Mouse (Mus musculus) gastrocnemius, postnatal 36 days (tissue): ENCODE measurements around the gene Smim6. TPM values are rescaled to one million over a fixed set of nuclear protein-coding genes. Genes with fewer than 3 reads are reported as not detected.

Experiments
- DNase-seq, 2 experiments: peaks; one replicate each; pipeline ENCODE4 v3.0.0; 2022
- intact Hi-C: fragments of 180-260 bp; cut with DNase I; formaldehyde crosslinking; loops from one replicate; pipeline ENCODE4 v1.15.1; 2025
- total RNA-seq, 2 experiments: library from RNA; stranded (reverse); gene quantifications; 2 replicates each; pipeline ENCODE4 v1.2.3; 2021

Smim6 gene
- total RNA-seq, 2 experiments from 2014 or later = not detected

DNA sequence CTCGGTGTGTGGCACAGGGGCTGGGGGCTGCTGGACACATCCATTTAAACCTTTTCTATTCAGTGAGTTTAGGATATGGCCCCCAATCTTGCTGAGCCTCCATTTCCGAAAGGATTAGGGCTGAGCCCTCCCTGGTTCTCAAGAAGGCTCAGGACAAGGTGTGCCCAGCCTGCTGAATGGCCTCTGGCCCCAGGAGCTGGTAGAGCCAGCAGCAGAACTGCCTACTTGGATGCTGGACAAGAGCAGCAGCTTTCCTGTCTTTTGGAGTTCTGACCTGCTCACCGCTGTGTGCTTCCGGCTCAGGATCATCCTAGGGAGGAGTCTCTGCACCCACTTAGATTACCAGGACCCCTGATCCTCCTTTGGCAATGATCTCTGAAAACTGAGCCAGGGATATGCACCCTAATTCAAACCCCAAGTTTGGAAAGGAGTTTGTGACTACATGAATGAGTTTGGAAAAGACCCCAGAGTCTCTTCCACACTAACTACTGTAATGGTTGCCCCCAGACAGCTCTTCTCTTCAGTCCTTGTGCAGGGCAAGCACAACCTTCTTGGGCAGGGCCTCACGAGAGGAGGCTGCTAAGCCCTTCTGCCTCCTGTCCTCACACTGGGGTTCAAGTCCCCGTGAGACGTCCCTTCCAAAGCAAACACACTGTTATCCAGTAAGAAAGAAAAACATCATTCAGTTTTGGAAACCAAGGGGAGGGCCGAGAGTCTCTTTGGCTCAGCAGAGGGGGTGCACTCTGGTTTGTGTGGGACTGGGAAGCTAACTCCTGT lies 11.1 kb upstream of the Smim6 start:
- DNase-seq = no peak
- intact Hi-C loops = no loop called here

DNA sequence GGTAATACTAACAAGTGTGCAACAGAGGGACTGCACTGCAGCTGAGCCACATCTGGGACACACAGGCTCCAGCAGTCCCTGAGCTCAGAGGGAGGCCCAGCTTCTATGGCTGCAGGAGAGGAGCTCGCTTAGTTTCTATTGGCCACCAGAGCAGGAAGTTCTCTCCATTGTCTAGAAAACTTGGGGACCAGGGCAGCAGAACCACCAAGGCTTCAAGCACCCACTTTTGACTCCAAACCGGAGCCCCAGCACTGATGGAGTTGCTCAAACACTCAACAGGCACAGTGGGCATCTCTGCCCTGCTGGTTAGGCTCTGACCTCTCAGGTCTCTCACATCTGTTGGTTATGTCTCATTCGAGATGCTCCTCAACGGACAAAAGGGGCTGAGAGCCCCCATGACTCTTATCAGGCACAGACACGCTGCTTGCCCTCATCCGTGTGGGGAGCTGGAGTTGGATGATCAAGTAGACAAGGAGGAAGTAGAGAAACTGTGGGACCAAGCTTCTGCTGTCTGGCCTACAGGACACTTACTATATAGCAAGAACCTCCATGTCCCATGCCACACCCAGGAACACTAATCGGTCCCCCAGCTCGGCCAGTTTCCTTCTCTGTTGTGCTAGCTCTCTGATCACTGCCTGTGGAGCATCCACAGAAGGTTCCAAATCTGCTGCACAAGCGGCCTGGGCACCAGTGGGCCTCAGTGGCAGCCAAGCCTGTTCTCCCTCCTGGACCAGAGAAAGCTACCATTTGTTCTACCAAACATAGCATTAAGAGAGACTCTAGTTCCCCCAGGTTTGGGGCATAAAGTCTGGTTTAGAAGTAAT lies 10.3 kb upstream of the Smim6 start:
- DNase-seq = no peak
- intact Hi-C loops = no loop called here

DNA sequence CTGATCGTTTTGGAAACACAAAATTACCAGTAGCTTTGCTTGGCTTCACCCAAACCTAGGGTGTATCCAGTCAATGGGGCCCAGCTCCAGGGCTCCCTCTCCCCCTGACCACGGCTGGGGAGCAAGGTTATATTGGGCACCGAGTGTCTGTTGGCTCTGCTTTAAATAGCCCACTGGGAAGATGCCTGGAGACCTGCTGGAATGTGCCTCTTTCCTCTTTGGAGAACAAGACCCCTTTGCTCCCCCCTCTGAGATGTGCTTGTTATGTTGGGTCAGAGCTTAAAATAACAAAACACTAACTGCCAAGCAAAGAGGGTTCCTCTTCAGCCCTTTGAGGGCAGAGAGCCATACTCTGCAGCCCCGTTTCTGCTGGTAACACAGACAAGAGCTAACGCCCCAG lies 9.6 kb upstream of the Smim6 start:
- intact Hi-C loops = no loop called here
- no peak for DNase-seq

DNA sequence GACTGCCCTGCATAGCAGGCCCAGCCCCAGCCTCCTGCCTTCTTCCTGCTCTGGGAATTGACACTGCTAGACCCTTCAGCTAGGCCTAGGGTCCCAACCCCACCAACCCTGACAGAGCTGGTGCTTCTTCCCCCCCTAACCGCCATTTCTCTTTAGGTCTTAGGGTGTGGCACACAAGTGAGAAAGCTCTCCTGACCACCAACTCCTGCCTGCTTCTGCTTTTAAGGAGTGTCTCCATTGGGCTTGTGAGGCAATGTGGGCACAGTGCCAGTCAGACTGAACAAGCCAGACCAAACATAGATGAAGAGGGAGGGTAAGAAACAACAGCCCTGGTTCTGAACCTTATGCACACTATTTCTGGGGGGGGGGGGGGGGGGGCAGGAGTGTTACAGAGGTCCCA lies 9.0 kb upstream of the Smim6 start:
- DNase-seq = no peak

DNA sequence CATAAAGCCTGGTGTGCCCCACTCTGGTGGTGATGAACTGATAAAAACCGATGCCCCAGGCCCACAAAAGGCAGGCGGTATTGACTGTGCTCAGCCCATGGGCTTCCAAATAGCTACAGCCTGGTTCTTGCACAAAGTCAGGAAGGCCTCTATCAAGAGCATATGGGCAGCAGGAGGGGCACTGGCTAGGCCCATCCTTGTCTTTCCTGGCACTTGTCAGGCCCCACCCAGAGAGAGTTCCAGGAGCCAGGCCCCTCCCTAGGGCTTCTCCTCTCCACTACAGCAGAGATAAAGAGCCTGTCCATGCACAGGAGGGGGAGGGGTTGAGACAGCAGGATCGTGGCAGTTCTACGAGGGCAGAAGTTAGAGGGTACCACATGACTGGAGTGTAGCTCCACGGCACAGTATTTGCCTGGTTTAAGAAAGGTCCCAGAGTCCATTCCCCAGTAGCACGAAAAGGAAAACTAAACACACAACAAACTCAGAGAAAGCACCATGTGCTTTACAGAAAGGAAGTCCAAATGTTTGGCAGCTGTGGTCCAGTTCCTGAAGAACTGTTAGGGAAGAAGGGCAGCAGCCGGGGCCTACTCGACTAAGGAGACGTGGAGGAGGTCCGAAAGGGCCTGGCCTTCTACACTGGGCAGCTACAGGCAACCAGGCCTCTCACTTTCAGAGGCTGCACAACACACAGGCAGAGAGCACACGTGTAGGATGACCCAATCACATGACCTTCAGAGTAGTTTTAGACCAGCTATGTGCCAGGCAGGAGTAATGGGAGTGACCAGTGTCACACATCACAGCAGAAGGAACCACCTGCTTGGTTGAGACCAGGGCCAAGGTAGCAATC lies 8.2 kb upstream of the Smim6 start:
- DNase-seq = no peak
- intact Hi-C loops = no loop called here

More for the DNA sequence above, 9.0 kb upstream of the Smim6 start:
- intact Hi-C loops = no loop called here

DNA sequence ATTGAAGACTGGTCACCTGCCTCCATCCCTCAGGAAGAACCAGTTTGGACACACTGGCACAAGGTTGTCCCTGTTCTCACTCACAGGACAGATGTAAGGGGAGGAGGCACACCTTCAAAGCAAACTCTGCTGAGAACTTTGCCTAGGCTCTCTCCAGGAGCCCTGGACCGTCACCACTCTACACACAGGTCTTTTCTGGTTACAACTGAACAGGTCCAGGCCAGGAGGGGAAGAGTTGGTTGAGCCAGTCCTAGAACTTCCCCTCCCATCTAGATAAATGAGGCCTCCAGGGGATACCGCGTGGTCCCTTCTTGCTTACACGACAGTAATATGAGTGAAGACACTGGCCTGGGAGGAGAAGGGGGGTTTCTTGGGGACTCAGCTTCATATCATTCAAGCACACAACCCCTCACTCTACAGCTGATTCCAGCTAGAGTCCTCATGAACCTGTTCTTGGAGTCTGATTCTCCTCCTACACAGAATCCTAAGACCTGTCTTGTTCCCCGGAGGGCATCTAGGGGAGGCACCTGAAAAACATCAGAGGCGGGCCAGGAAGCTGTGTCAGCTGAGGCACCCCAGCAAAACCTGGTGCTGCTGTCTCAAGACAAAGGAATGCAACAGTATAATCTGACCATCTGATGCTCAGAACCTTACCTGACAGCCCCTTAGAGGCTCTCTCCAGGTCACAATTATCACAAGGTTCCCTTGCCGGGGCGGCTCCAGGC lies 7.4 kb upstream of the Smim6 start:
- no peak for DNase-seq
- intact Hi-C loops = no loop called here

DNA sequence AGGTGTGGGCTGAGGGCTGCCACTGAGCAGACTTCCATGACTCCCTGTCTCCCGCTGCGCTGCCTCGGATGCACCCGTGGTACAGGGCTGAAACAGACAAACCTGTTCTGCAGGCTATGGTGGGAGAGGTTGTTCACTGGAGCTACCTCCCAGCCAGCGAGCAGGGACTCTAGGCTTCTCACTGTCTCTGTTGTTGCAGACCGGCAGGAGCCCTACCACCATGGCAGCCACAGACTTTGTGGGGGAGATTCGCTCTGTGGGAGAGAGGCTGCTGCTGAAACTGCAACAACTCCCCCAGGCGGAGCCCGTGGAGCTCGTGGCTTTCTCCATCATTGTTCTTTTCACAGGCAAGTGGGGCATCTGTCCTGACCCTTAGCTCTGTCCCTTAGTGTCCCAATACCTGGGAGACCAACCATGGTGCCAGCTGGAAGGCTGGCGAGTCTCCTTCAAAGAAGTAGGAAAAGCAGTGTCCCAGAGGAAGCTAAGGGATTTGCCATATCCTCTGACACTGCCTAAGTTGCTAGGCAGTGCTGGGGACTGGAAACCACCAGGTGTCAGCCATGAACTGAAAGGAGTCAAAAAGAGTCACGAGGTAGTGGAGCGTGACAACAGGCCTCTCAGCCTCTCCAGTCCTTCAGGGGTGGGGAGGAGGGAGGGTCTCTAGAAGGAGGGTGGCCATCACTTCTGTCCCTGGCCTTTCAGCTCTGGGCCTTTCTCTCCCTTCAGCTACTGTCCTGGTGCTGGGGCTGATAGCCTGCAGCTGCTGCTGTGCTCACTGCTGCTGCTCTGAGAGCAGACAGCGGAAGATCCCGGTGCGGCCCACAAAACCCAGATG lies 6.6 kb upstream of the Smim6 start:
- intact Hi-C loops = no loop called here

DNA sequence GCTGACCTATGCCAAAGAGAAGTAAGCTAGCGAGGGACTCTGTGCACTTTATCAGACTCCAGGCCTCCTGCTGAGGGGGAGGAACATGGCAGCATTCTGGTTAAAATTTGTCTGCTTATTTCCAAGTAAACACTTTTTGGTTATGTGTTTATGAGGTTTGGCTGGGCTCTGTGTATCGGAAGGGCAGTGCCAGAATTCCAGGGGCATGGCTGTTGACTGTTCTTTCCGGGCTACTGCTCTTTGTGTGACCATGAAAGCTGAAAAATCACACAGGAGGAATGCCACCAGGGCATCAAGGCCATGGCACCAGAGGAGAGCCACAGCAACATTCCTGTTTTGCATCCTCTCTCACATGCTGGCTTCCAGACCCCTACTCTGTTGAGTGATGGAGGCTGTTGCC lies 5.7 kb upstream of the Smim6 start:
- intact Hi-C loops = no loop called here
- no peak for DNase-seq

More for the DNA sequence above, 6.6 kb upstream of the Smim6 start:
- no peak for DNase-seq

DNA sequence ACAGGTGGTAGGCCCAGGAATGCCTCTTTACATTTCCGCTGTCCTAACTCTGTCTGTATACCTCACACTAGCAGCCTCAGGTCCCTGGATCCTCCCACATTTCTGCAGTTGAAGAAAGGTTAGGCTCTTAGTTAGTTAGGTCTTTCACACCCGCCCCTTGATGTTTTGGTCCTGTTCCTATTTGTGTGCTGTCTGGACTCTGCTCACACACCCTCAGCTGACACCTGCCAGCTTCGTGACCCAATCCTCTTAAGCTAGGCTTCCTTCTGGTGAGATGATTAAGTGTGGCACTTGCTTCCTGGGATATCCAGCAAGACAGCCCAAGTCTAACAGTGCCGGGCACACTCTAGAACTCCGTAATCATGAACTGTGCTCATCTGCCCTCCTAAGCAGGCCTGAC lies 5.3 kb upstream of the Smim6 start:
- intact Hi-C loops = no loop called here
- no peak for DNase-seq

DNA sequence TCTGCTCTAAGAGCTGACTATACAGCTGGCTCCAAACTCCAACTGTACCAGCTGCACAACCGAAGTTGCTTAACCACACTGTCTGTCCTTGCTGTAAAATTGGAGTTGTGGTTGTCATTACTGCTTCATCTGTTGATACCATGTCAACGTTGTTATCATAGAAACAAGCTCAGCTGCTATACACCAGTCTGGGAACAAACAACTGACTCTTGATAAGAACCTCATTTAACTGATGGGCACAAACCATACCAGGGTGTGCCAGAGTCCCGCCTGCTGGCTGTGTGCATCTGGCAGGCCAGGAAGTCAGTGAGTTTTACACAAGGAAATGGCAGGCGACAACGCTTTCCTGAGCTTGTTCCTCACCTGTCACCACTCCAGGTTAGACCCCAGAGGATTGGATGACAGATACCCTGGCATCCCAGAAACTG lies 669 bp upstream of the Smim6 start:
- intact Hi-C loops = no loop called here
- no peak for DNase-seq

DNA sequence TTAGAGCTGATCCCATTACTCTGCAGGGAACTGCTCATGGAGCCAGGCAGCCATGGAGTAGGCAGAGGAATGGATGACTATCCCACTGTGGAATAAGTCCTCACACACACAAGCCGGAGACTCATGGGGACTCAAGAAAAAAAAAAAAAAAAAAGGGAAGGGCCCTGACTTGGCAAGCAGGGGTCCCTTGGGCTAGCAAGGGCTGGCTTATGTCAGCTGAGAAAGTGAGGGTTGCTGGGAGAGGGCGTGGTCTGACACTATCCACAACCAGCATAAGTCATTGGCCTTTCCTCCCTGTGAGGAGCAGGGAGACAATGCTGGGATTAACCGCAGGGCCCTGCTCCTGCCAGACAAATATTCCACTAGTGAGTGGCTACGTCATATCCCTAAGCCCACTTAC lies 4.8 kb downstream of the Smim6 start:
- DNase-seq = no peak
- intact Hi-C loops = no loop called here

DNA sequence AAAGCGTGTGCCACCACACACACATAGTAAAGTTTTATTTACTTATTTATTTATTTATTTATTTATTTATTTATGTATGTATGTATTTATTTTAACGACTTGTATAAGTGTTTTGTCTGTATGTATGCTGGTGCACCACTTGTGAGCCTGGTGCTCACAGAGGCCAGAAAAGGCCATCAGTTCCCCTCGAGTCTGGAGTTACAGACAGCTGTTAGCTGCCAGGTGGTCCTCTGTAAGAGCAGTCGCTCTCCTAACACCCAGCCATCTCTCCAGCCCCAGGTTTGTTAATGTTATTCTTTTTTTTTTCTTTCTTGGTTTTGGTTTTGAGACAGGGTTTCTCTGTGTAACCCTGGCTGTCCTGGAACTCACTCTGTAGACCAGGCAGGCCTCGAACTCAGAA lies 6.8 kb downstream of the Smim6 start:
- intact Hi-C loops = no loop called here
- DNase-seq = no peak

DNA sequence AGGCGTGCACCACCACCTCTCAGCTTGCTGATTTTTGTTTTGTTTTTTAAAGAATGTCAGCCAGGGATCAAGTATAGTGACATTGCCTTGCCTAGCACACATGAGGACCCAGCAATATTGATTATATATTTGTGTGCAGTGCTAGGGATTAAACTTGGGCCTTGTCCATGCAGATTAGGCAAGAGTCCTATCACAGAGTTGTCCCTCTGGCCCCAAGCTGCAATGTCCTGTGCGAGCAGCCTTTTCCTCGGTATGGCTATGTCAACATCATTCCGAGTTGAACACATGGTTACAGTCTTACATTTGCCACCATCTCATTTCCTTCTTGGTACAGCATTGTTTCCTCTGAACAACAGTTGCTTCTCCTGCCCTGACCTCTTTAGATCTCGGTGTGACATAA lies 7.3 kb downstream of the Smim6 start:
- intact Hi-C loops = no loop called here
- DNase-seq = no peak

DNA sequence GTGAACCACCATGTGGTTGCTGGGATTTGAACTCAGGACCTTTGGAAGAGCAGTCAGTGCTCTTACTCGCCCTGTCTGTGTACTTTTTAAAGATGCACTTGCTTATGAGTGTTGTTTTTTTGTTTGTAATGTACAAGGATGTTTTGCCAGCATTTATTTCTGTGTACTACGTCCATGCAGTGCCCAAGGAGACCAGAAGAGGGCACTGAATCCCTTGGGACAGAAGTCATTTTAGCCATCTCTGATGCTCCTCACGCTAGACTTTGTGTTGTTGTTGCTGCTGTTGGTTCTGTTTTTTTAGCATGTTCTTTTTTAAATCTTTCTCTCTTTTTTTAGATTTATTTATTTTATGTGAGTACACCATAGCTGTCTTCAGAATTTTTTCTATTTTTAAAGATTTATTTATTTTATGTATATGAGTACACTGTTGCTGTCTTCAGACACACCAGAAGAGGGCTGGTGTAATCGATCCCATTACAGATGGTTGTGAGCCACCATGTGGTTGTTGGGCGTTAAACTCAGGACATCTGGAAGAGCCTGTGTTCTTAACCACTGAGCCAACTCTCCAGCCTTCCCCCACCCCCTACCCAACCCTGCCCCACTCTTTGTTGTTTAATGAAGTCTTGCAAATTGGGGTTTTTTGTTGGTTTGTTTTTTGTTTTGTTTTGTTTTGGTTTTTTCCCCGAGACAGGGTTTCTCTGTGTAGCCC lies 8.4 kb downstream of the Smim6 start:
- intact Hi-C loops = no loop called here
- no peak for DNase-seq

DNA sequence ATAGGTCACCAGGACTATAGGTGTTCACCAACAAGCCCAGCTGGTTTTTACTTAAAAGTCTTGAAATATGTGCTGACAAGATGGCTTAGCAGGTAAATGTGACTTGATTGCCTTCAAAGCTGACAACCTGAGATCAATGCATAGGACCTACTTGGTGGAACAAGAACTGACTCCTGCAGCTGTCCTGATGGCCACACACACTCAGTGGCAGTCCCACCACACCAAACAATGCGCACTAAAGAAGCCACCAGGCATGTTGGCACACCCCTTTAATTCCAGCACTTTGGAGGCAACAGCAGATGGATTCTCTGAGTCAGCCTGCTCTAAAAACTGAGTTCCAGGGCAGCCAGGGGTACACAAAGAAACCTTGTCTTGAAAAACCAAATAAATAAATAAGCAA lies 10.2 kb downstream of the Smim6 start:
- intact Hi-C loops = no loop called here
- no peak for DNase-seq

DNA sequence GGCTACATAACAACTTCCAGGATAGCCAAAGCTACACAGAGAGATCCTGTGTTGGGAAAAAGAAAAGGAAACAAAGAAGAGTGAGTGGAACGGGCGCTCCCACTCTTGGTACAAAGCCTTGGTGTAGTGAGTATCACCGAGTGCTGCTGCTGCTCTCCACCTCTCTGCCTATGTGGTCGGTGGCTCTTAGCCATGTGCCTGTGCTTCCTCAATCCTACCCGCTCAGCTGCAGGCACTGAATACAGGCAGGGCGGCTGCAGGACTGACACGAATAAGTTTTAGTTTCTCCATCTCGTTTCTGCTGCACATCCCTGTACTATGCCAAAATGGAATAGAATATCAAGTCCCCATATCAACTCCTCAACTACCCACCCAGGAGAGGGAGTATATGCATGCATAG lies 17.2 kb downstream of the Smim6 start:
- intact Hi-C loops = no loop called here
- no peak for DNase-seq

DNA sequence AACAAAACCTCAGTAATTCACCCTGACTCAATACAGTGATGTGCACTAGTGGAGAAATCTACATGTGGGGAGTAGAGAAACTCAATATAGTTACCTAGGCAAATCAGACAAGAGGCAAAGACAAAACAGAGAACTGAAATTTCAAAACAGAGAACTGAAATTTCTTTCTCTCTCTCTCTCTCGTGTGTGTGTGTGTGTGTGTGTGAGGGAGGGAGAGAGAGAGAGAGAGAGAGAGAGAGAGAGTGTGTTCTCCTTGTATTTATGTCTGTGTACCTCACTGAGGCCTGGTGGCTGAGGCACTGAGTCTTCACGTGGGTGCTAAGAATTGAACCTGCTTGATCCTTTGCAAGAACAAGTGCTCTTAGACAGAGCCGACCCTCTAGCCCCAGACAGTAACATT lies 18.0 kb downstream of the Smim6 start:
- intact Hi-C loops = no loop called here
- no peak for DNase-seq

DNA sequence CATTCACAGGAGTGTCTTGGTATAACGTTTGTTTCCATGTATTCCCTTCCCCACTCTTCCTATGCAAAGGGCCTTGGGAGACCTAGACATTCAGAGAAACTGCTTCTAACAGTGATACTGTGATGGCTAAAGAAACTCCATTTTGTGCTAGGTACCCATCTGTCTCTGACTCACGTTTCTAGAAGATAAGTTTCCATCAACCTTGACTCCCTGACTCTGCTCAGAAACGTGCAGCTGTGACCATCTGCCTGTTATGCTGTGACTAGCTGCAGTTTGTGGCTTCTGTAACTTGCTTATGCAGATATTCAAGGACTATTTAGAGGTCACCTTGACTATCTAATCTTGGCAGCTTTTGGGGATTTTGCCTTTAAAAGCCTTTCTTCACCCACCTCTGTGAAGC lies 19.4 kb downstream of the Smim6 start:
- intact Hi-C loops = no loop called here
- no peak for DNase-seq
